Mouse (Mus musculus) stomach, embryonic 15.5 days (tissue): ENCODE measurements around the gene Rbpj. TPM values are rescaled to one million over a fixed set of nuclear protein-coding genes. Genes with fewer than 3 reads are reported as not detected.

ENCODE experiments used
- ATAC-seq: fragments of 200-750 bp; cut with Nextera tagmentation; 2 replicates; pipeline ENCODE4 v1.8.0; 2017; ENCODE audit warnings: low read depth, moderate number of reproducible peaks, moderate TSS enrichment; ENCODE audit not compliant: insufficient read depth, low FRiP score
- H3K27ac ChIP-seq: fragments of 300-500 bp; sonication (generic); 2 replicates; pipeline ENCODE4 v1.5.1; 2015; ENCODE audit warnings: mild to moderate bottlenecking, inconsistent platforms
- H3K27me3 ChIP-seq: fragments of 300-500 bp; sonication (generic); replicated peaks from 2 replicates; pipeline ENCODE4 v1.6.1; 2015; ENCODE audit warnings: inconsistent platforms
- H3K36me3 ChIP-seq: fragments of 300-500 bp; sonication (generic); 2 replicates; pipeline ENCODE4 v1.6.1; 2015; ENCODE audit warnings: inconsistent platforms
- H3K4me1 ChIP-seq: fragments of 300-500 bp; sonication (generic); 2 replicates; pipeline ENCODE4 v1.6.1; 2015; ENCODE audit warnings: inconsistent platforms
- H3K4me2 ChIP-seq: fragments of 300-500 bp; sonication (generic); 2 replicates; pipeline ENCODE4 v1.6.1; 2015; ENCODE audit warnings: mild to moderate bottlenecking, inconsistent platforms
- H3K4me3 ChIP-seq: fragments of 300-500 bp; sonication (generic); replicated peaks from 2 replicates; pipeline ENCODE4 v1.5.1; 2015; ENCODE audit warnings: inconsistent platforms
- H3K9ac ChIP-seq: fragments of 300-500 bp; sonication (generic); 2 replicates; pipeline ENCODE4 v1.6.1; 2015; ENCODE audit warnings: inconsistent platforms
- H3K9me3 ChIP-seq: fragments of 300-500 bp; sonication (generic); 2 replicates; pipeline ENCODE4 v1.6.1; 2016; ENCODE audit warnings: inconsistent platforms
- WGBS: fragments of 180-500 bp; shearing (Covaris S2); methylation state at CpG from one replicate; pipeline ENCODE4 v1.1.7; 2015; 5-methylcytosine and 5-hydroxymethylcytosine counted together
- polyA plus RNA-seq: library from polyadenylated mRNA; unstranded; fragments of >200 nt; fragmentation: Nextera tagmentation; extraction: Ambion mirVana; gene quantifications from 2 replicates; pipeline ENCODE4 v1.2.1, GENCODE M21; 2015

The Rbpj gene
- polyA plus RNA-seq, 1 experiment from 2014 or later = 26.9 TPM

DNA sequence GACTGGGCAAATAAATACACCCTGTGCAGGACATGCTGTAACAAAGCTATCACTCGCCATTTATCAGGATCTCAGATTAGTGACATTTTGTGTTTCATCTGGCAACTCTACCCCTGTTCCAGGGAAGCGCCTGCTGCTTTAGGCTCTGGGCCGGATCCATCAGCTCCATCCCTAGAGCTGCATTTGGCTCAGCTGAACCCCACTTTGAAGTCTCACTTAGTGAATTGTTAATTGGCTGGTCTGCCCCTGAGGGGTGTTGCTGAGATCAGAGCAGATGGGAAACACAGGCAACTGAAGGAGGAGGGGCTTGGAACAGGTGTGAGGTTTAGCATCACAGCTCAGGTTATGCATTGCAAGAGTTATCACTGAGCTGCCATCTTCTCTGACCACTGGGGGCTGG is 225.6 kb downstream of the Rbpj start:
- Histone ChIP-seq H3K27me3 (no peaks in the 10 kb centered on the region), H3K9ac (no peak overlapping the region), H3K4me3 (no peak overlapping the region), H3K4me2 (no peak overlapping the region), H3K27ac (no peak overlapping the region), H3K36me3 (no peaks in the 10 kb centered on the region), H3K4me1 (peaks cover 2% of the 10 kb centered on the region; the same call in 1 of the 2 replicates), H3K9me3 (no peaks in the 10 kb centered on the region)
- ATAC-seq = no peak
- 71% methylated on average over 3 of the region's 3 CpGs for WGBS

DNA sequence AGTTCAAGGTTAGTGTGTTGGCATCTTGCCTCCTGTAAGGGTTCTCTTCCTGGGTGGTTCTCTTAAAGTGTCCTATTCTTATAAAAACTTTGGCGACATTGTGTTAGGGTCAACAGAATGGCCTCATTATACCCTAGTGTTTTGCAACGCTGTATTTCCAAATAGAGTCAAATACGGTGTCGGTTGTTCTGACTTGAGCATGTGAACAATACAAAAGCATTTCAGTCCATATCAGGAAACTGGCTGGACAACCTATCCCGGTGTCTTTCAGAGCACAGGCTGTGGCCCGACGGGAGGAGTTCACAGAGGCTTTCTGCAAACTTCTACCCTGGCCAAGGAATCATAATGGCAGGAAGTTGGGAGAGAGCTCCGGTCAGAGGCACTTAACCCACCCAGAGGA is 226.1 kb downstream of the Rbpj start:
- no peak overlapping the region for H3K9ac ChIP-seq
- no peak overlapping the region for H3K4me3 ChIP-seq
- whole genome bisulfite sequencing = 64% methylated on average over 8 of the region's 8 CpGs
- no peak for ATAC-seq
- H3K36me3 ChIP-seq = no peaks in the 10 kb centered on the region
- H3K27me3 ChIP-seq = no peaks in the 10 kb centered on the region
- no peak overlapping the region for H3K27ac ChIP-seq
- no peaks in the 10 kb centered on the region for H3K9me3 ChIP-seq
- H3K4me2 ChIP-seq = no peak overlapping the region
- H3K4me1 ChIP-seq = no peaks in the 10 kb centered on the region

DNA sequence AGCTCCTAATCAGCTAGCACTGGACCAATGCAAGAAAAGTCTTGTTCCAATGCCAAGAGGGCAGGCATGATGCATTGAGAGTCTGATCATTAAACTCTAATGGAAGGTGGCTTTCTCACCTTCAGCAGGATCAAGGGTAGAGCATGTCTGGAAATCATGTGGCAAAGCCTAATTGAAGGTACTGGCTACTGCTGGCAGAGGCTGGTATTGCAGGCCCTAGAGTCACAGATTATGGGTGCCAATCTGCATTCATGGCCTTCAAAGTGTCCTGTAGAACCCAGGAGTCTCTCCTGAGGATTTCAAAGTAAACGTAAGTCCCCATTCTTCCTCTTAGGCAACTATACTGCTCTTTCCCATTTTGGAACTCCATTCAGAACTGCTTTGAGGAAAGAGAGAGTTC is 226.7 kb downstream of the Rbpj start:
- Histone ChIP-seq H3K4me1 (no peaks in the 10 kb centered on the region), H3K9me3 (no peaks in the 10 kb centered on the region), H3K36me3 (no peaks in the 10 kb centered on the region), H3K4me3 (no peak overlapping the region), H3K27ac (no peak overlapping the region), H3K27me3 (no peaks in the 10 kb centered on the region), H3K9ac (no peak overlapping the region), H3K4me2 (no peak overlapping the region)
- ATAC-seq = no peak
- WGBS = 94% methylated on average over 1 of the region's 1 CpGs

DNA sequence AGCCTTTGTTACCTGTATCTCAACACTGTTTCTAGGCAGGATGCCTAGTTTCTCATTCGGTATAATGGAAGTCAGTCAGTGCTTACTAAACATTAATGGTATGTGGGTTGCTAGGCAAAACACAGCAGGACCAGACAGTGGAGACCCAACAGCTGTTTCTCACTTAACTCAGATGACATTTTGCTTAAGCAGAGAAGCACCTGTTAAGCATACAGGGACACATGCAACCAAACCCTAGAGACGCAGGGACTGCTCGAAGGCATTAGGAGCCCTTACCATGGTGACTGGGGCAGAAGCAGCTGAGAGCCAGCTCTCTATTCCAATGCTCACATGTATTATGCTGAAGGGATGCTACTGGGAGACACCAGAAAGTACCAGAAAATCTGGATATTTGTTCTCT is 230.7 kb downstream of the Rbpj start:
- Histone ChIP-seq H3K4me1 (no peaks in the 10 kb centered on the region), H3K9ac (no peak overlapping the region), H3K27me3 (no peaks in the 10 kb centered on the region), H3K9me3 (no peaks in the 10 kb centered on the region), H3K36me3 (no peaks in the 10 kb centered on the region), H3K4me2 (no peak overlapping the region), H3K4me3 (no peak overlapping the region), H3K27ac (no peak overlapping the region)
- ATAC-seq = no peak
- 47% methylated on average over 3 of the region's 3 CpGs for WGBS

DNA sequence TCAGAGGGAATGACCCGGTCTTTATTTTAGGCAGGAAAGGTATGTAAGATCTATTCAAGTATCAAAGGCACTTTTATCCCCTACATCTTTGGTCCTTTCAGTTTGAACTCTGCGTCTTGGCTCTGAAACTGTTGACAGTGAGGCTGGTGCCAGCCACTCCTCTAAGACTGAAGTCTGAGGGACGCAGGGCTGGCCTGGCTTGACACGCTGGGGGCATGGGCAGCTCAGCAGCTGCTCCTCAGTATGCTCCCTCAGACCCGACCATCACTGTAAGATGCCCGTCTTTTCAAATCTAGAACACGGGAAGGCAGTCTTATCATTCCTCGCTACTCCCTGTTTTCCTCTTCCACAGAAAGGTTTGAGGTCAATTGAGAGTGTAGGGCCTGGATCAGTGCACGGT is 231.8 kb downstream of the Rbpj start:
- no peak overlapping the region for H3K27ac ChIP-seq

DNA sequence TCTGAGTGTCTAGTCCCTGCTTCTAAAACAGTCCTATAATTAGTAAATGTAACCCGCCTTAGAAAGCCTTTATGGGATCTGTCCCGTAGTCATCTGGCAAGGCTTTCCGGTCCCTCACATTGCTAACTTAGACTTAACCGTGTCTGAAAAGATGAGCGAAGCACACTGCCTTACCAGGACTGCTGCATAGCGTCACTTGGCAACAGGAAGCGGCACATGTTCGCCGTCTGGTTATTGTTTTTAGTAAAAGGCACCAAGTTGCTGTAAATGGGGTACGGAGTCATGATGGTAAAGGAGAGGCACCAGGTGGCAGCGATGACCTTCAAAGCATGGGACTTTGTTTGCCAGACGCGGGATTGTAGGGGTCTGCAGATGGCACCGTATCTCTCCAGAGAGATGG is 236.7 kb downstream of the Rbpj start:
- no peaks in the 10 kb centered on the region for H3K27me3 ChIP-seq
- no peak overlapping the region for H3K27ac ChIP-seq
- H3K9ac ChIP-seq = no peak overlapping the region
- H3K4me3 ChIP-seq = no peak overlapping the region
- H3K4me1 ChIP-seq = no peaks in the 10 kb centered on the region
- no peaks in the 10 kb centered on the region for H3K36me3 ChIP-seq
- no peak for ATAC-seq
- no peaks in the 10 kb centered on the region for H3K9me3 ChIP-seq
- 69% methylated on average over 14 of the region's 14 CpGs for WGBS
- H3K4me2 ChIP-seq = no peak overlapping the region

More for the DNA sequence above, 231.8 kb downstream of the Rbpj start:
- H3K4me3 ChIP-seq = no peak overlapping the region
- H3K27me3 ChIP-seq = no peaks in the 10 kb centered on the region
- 52% methylated on average over 9 of the region's 9 CpGs for WGBS
- no peaks in the 10 kb centered on the region for H3K36me3 ChIP-seq
- H3K9ac ChIP-seq = no peak overlapping the region
- H3K9me3 ChIP-seq = no peaks in the 10 kb centered on the region
- ATAC-seq = no peak
- no peaks in the 10 kb centered on the region for H3K4me1 ChIP-seq
- H3K4me2 ChIP-seq = no peak overlapping the region

Other genes with a start within 250 kb of the Rbpj start
- 85.6 and 89.8 TPM in 2 replicates for gene Smim20, start 199.1 kb upstream of the Rbpj start, polyA plus RNA-seq
- gene Cckar, start 241.6 kb downstream of the Rbpj start, polyA plus RNA-seq = 82.0 and 114 TPM in 2 replicates